Mouse (Mus musculus) kidney, adult 2 months (tissue): ENCODE measurements around the gene Slc35b4.

Source experiments
- CTCF ChIP-seq: fragments of 200-500 bp; conservative IDR thresholded peaks from 2 replicates; pipeline ENCODE4 v1.5.1; 2011; ENCODE audit warnings: low read depth, mild to moderate bottlenecking, control low read depth, low read length, moderate library complexity, mixed read lengths; ENCODE audit not compliant: insufficient read depth, insufficient read length
- POLR2A ChIP-seq: fragments of 200-500 bp; IDR thresholded peaks from one replicate; pipeline ENCODE4 v1.6.1; 2011; ENCODE audit warnings: low read depth, low read length, control low read depth

DNA sequence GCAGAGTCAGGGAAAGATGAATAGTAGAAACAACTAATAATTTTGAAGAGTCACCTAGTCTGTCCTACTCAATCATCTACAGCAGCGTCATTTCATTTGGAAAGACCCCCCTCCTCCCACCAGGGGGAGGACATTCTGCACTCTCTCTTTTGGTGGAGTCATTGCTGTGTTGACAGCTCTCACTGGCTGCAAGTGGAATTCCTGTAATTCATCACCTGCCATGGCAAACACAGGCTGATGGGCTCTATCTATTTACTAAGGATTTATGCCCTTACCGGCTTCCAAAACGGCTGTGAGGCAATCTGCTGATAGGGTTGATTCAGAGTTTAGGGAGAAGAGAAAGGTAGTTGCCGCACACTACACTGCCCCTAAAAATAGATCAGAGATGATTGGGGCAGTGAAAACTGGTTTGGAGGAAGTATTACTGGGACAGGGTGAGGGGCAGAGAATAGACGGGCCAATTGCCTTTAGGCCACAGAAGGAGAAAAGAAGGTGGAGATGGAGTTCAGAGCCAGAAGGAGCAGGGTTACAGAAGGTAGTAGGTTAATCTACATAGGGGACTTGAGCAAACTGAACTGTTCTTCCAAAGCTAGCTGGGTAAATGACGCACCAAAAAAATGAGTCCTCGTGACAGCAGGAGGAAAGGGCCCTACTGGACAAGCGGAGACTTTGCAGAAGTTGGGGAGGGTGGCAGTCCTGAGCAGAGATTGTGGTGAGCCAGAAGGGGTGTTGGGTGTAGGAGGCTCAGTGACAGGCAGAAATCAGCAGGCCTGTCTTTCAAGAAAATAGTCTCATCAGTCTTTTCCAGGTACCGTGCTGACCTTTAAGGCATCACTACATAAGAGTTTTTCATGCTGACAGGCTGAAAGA is 39.8 kb upstream of the Slc35b4 start:
- no peak for TF ChIP-seq CTCF
- TF ChIP-seq POLR2A = no peak
